Mouse (Mus musculus) MEL (cell line): ENCODE measurements around the gene Psap.

ENCODE experiments used
- CHD2 ChIP-seq: IDR thresholded peaks from 2 replicates; pipeline ENCODE4 v1.6.1; 2011; ENCODE audit warnings: low read length, improper control_type of control experiment
- CTCF ChIP-seq, 3 experiments: IDR thresholded peaks in 2 of 3; conservative IDR thresholded peaks in 1 of 3; 2 replicates each; pipeline ENCODE4 v1.5.1; 2011 to 2012; ENCODE audit warnings: low read length in 3 of 3, low read depth in 2 of 3, mild to moderate bottlenecking in 2 of 3, improper control_type of control experiment in 1 of 3, inconsistent platforms in 1 of 3, mixed read lengths in 1 of 3, moderate library complexity in 1 of 3; ENCODE audit not compliant: control insufficient read depth in 1 of 3, insufficient read depth in 1 of 3, poor library complexity in 1 of 3, severe bottlenecking in 1 of 3
- GATA1 ChIP-seq: IDR thresholded peaks from 2 replicates; pipeline ENCODE4 v1.6.1; 2011; ENCODE audit warnings: low read depth, low read length, improper control_type of control experiment
- JUND ChIP-seq: IDR thresholded peaks from 2 replicates; pipeline ENCODE4 v1.6.1; 2011; ENCODE audit warnings: low read depth, mild to moderate bottlenecking, improper control_type of control experiment, low read length
- MAX ChIP-seq: IDR thresholded peaks from 2 replicates; pipeline ENCODE4 v1.6.1; 2011; ENCODE audit warnings: low read length, improper control_type of control experiment
- POLR2A ChIP-seq, 2 experiments: IDR thresholded peaks; 2 replicates each; pipeline ENCODE4 v1.6.1; 2011 to 2012; ENCODE audit warnings: low read length in 2 of 2, mild to moderate bottlenecking in 2 of 2, control low read depth in 1 of 2, improper control_type of control experiment in 1 of 2, low read depth in 1 of 2, moderate library complexity in 1 of 2; ENCODE audit not compliant: control insufficient read depth in 1 of 2, insufficient read depth in 1 of 2, poor library complexity in 1 of 2
- SIN3A ChIP-seq: IDR thresholded peaks from 2 replicates; pipeline ENCODE4 v1.6.1; 2012; ENCODE audit warnings: low read length, improper control_type of control experiment, inconsistent platforms
- TCF12 ChIP-seq: IDR thresholded peaks from 2 replicates; pipeline ENCODE4 v1.6.1; 2014; ENCODE audit warnings: low read depth, mild to moderate bottlenecking, inconsistent platforms, low read length, improper control_type of control experiment, moderate library complexity
- USF2 ChIP-seq, 2 experiments: IDR thresholded peaks; 2 replicates each; pipeline ENCODE4 v1.6.1; 2011 to 2012; ENCODE audit warnings: improper control_type of control experiment in 2 of 2, low read length in 2 of 2, borderline replicate concordance in 1 of 2, inconsistent platforms in 1 of 2, low read depth in 1 of 2, mild to moderate bottlenecking in 1 of 2; ENCODE audit not compliant: insufficient read depth in 1 of 2
- ZC3H11A ChIP-seq: IDR thresholded peaks from 2 replicates; pipeline ENCODE4 v1.6.1; 2012; ENCODE audit warnings: low read depth, mild to moderate bottlenecking, inconsistent platforms, low read length, improper control_type of control experiment

- TF ChIP-seq MAX (no peak), GATA1 (no peak), CTCF (IDR thresholded peaks at IDR 0.05 in 2 of 3, conservative IDR thresholded peaks at IDR 0.05 in 1 of 3; ENCODE audit: control insufficient read depth in 1 of 3, insufficient read depth in 1 of 3, low read depth in 2 of 3, low read length in 3 of 3, poor library complexity in 1 of 3, severe bottlenecking in 1 of 3) (no peak), ZC3H11A (no peak), SIN3A (no peak), JUND (no peak), USF2 (IDR thresholded peaks at IDR 0.05; ENCODE audit: borderline replicate concordance in 1 of 2, insufficient read depth in 1 of 2, low read depth in 1 of 2, low read length in 2 of 2) (no peak), TCF12 (no peak), CHD2 (no peak), POLR2A (IDR thresholded peaks at IDR 0.05; ENCODE audit: control insufficient read depth in 1 of 2, insufficient read depth in 1 of 2, low read depth in 1 of 2, low read length in 2 of 2, poor library complexity in 1 of 2) (no peak)
These were observed 1.4 kb downstream of the Psap start for GRCm38 (mm10) chr10:60278786-60279185.
